Mouse (Mus musculus): ENCODE data around the gene Sigmar1. TPM values are rescaled to one million over a fixed set of nuclear protein-coding genes. Genes with fewer than 3 reads are reported as not detected.

Gene Sigmar1
- total RNA-seq, 2 experiments from 2014 or later: 38.6 to 41.1 TPM

DNA sequence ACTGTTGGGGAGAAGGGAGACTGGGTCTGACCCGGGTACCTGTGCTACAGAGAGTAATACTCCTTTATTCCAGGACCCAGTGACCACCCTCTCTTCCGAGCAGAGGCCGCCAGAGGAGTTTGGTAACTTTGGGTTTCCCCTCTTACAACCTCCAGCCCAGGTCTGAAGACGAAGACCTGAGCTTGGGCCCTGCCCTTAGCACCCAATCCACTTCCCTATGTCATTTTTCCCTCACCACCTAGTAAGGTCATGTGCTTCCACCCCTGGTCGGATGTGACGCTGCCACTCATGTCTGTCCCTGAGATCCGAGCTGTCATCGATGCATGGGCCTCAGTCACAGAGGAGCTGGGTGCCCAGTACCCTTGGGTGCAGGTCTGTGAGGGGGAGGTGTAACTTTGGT is 483 bp upstream of the Sigmar1 start:
- no peak for DNase-seq

DNA sequence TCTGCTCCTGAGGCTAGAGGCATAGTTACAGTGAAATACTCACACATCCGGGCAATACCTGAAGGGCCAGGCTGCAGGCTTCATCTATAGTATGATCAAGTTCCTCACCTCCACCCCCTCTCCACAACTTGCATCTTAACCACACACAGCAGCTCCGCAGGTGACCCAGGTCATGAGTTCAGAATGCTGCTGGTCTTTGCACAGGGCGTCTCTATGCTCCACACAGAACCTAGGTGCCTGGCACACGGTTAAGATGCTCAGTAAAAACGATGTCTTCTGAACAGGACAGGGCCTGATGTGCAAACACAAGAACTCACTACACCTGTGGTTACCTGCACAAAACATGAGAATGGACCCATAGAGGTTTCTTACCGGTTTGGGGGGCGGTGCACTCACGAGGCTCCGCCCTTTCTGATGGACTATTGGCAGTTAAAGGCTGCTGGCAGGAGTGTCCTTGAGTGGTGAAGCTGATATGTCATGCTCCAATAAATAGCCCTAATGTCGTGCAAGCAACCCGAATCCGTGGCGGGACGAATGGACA is 1.1 kb downstream of the Sigmar1 start, which contains the start of gene Galt:
Gene Galt, plus strand, starts transcription at position 432 of the 541 bp plus-strand sequence.
- no peak for DNase-seq

DNA sequence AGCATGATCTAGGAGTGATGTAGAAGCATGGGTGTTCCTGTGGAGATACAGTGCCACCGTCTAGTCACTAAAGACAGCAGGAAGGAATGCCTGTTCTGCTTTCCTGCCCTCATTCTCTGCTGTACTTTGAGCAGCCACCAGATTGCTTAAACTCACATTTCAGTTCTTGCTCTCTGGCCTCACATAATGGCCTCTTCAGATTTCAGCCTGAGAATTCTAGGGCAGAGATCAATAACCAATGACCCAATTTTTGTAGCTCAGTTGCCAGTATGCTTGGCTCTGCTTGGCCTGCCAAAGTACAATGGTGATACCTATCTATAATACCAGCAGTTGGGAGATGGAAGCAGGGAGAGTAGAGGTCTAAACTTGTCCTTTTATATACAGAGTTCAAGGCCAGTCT is 10.9 kb downstream of the Sigmar1 start:
- DNase-seq: no peak

DNA sequence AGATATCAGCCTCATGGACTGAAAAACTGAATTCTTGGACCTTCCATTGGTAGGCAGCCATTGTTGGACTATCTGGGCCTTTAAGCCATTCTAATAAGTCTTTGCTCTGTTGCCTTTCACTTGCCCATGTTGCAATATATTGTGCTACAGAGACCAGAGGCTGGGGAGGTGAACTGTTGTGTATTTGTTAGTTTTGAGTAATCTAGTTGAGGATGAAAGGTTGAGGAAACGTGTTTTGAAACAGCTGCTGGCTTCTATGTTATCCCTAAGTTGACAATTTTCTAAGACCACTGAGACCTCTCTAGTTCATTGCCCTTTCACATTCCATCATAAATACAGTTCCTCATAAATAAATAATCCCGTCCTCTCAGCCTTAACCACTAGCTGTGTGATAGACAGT is 11.8 kb downstream of the Sigmar1 start:
- no peak for DNase-seq

DNA sequence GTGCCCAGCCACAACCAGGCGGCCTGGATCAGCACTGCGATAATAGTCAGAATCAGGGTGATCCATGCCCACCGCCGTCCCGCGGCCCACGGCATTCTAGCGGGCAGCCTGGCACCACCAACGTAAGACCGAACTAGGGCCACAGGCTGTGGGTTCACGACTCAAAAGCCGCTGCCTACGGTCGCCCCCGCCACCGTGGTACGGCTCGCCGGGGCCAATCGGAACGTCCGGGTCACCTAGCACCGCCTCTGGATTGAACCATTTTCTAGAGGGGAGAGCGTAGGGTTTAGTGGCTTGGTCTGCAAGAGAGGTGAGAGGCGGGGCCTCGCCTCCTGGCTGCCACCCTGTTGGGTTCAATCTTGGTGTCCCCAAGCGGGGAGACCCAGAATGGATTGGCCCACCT is 14.8 kb downstream of the Sigmar1 start:
- peak; percentile 93 for DNase-seq

DNA sequence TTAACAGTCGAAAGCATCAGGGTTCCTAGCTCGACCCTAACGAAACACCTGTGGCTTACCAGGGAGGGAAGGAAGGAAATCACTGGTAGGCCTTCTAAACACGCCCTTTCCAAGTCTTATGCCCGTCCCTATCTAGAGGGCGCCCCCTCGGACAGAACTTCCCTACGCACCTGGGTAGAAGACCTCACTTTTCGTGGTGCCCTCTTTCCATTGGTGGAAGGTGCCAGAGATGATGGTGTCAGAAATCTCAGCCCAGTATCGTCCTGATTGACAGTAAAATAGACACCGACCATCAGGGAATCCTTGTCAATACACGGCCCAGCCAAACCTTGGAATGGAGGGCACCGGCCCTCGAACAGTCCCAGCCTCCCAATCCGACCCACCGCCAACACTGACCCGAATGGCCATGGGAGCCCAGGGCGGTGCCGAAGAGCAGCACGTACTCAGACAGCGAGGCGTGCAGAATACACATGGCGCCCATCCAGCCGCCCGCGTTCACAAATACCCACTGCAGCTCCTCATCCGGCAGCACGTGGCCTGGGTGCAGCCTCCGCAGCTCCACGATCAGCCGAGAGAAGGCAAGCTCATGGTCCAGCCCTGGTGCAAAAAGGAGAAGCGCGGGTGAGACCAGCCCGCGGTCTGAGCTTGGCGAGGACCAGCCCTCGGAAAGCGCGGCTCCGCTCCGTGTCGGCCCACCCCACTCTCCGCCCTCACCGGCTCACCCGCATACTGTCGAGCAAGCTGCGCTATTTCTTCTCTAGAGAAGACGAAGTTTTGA is 15.4 kb downstream of the Sigmar1 start:
- no peak for DNase-seq

DNA sequence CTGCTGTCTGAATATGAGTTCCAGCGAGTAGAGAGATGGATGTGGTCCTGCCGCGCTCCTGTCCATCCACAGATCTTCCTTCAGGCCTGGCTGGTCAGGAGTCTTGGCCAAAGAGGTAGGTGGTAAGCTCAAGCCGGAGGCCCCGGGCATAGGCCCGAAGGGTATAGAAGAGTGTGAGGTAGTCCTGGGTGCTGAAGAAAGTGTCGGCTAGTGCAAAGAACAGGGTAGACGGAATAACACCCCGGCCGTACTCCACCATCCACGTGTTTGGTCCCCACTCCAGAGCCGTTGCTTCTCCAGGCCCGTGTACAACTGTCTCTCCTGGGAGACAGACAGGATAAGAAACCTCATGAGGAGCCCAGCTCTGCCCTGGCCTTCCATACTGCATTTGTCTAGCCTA is 16.7 kb downstream of the Sigmar1 start:
- DNase-seq: no peak

DNA sequence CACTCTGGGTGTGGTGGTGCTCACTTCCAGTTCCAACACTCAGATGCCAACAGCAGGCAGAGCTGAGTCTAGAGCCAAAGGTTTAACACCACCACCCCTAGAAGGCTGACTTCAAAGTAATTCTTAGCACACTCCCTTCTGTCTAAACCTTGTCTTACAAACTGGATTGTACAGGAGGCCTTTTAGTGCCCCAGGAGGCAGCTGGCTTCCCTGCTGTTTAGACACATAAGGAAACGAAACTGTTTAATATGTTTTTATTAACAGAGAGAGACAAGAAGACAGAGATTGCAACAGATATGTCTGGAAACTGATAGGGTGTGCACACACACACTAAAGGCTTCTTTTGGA is 17.7 kb downstream of the Sigmar1 start:
- no peak for DNase-seq

DNA sequence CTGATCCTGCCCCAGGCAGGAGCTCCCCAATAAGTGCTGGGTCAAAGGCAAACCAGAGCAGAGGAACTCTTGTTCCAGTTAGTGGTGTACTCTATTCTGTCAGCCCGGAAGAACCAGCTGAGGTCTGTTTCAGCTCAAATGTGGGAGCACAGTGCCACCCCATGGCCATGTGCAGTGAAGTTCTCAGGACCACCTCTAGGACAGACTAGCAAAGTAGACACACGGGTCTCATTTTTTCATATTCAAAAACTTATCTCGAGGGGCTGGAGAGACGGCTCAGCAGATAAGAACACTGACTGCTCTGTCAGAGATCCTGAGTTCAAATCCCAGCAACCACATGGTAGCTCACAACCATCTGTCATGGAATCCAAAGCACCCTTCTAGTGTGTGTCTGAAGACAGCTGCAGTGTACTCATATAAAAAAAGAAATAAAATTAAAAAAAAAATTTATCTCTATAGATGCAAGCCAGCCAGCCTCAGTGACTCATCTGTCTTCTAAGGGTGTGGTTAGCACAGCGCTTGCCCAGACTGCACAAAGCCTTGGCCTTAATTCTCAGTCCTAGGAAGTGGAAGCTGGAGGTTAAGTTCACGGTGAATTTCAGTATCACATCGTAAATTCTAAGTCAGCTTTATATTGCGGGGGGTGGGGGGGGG is 18.2 kb downstream of the Sigmar1 start:
- peak; percentile 72 to 74 for DNase-seq

DNA sequence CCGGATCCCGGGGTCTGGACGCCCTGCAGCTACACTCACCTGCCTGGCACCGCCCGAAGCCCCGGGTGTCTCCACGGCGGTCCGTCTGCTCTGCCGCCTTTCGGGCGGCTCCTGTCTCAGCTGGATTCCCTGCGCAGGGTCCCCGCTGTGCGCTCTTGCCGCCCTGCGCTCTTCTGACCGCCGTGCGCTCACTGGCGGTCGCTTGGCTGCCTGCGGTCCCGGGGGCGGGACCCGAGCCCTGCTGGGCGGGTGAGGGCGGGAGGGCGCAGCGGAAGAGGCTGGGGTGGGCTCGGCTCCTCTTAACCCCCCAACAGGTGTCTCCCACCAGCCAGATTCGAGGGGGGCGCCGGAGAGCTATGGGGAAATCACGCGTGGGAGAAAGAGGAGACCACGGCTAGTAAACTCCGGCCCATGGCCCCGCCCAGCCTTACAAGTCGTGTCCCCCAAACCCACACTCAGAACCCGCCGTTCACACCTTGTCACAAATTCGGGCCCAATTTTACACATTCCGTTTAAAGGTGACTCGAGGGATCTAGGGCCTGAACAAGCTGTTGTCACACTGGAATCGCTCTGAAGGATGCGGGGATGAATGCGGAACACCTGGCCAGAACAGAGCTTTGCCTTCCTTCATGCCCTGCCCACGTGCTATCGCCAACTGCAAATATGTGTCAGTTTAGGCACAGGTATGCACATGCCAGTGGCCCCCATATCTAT is 24.7 kb downstream of the Sigmar1 start, which contains the start of gene Arid3c:
Gene Arid3c, minus strand, starts transcription at position 91 of the 714 bp plus-strand sequence.
- DNase-seq: no peak

DNA sequence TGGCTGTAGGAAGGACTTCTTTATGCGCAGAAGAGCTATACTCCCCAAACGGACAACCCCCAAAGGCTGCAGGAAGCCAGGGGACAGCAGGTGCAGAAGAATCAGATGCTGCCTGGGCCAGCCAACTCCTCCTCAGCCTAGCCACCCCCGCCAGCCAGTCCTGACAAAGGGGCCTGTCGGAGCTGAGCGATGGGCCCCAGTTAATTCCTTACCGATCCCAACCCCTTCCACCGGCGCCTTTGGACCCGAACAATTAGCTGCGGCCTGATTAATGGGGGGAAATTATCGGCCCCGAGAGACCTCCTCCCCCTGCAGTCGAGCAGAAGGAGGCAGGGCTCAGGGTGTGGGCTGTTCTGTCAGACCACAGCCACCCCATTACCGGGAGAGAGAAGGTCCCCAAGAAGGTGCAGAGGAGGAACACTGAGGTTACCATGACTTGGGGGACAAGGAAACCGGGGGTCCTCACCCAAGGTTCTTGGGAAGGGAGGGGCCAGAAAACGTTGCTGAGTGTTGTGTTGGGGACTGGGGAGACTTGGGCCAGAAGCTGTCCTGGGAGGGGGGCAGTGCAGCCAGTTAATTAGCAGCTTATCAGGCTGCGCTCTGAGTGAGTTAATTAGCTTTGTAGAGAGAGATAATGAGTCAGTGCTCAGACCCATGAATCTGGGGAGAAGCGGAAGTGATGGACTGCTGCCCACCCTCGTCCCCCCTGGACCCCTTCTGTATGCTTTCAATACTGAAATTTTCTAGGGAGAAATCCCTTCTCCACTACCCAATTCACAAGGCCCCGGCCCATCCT is 28.9 kb downstream of the Sigmar1 start:
- DNase-seq: no peak

DNA sequence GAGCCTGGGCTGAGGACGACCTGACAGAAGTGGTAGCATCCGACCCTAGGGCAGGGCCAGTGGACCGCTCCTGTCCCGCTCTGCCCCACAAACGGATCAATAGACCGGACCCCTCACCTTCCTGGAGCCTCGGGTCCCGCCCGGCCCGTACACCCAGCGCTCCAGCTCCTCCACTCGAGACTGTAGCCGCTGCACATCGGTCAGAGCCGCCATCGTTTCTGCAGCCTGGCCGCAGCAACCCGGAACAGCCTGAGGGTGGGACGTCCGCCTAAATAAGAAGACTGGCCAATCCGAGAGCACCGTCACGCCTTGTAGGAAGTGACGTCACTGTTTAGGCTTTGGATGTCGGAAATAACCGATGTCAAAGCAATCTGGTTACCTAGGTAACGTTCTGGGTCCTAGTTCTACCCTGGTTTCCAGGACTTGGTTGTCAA is 33.0 kb downstream of the Sigmar1 start, which contains the start of gene Dctn3:
Gene Dctn3, minus strand, starts transcription at position 253 of the 434 bp plus-strand sequence.
- peak; percentile 84 to 88 for DNase-seq

DNA sequence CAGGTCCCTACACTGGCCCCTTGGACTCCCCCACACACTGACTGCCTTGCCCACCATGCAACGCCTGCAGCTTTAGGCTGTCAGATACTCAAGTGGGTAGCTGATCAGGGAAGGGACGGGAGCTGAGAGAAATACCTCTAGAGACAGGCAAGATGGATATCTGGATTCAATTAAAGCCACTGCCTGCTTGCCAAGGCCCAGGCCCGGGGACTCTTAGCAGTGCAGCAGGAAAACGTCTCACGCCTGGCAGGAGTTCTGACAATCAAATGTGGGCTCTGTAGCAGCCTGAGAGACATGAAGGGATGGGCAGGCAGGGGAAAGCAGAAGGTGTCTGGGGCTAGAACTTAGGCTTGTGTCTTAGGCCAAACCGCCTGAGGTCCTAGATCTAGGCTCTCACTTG is 39.1 kb downstream of the Sigmar1 start:
- DNase-seq: no peak

DNA sequence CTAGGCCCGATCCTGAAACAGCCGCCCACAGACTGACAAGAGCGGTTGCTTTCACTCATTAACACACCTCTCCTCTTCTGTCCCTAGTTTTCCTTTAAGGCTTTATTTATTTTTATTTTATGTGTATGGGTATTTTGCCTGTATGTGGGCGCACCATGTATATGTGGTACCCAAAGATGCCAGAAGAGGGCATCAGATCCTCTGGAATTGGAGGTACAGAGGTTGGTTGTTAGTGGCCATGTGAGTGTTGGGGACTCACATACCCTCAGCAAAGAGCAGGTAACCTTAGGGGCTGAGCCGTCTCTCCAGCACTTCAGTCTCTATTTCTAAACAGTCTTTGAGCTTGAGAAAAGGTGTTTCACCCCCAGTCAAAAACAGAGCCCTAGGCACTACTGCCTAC is 40.4 kb downstream of the Sigmar1 start:
- DNase-seq: no peak

DNA sequence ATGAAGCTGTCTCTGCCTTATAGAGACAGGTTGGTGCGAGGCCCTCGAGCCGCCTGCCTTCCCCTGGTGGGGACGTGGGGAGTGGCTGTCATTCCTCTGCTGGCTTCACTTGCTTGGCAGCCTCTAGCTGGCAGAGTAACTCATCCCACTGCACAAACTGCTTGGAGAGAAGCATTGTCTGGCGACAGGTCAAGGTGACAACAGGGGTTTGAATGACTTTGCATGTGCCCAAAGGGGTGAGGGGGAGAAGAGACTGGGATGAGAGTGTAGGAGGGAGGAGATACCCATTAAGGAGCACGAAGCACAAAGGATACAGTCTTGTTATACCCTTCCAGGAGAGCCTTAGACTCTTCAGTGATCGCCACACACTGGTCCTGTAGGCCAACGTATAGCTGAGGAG is 40.9 kb downstream of the Sigmar1 start:
- DNase-seq: no peak

DNA sequence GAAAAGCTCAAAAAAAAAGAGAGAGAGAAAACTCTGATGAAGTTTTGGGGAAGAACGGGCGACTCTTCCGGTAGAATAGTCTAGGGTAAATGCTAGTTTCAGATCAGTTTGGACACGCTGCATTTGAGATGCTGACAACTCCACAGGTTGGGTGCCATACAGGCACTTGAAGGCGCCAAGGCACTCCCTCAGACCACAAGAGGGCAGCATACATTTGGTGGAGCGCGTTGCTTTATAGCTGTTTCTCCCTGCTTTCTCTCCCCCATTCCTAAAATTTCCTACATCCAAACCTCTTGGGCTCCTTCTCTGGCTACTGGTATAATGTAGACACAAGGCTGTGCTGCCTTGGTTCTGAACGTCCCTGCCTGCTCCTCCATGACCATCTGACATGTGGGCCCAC is 41.7 kb downstream of the Sigmar1 start:
- peak in 1 of 2 experiments; percentile 67 for DNase-seq

DNA sequence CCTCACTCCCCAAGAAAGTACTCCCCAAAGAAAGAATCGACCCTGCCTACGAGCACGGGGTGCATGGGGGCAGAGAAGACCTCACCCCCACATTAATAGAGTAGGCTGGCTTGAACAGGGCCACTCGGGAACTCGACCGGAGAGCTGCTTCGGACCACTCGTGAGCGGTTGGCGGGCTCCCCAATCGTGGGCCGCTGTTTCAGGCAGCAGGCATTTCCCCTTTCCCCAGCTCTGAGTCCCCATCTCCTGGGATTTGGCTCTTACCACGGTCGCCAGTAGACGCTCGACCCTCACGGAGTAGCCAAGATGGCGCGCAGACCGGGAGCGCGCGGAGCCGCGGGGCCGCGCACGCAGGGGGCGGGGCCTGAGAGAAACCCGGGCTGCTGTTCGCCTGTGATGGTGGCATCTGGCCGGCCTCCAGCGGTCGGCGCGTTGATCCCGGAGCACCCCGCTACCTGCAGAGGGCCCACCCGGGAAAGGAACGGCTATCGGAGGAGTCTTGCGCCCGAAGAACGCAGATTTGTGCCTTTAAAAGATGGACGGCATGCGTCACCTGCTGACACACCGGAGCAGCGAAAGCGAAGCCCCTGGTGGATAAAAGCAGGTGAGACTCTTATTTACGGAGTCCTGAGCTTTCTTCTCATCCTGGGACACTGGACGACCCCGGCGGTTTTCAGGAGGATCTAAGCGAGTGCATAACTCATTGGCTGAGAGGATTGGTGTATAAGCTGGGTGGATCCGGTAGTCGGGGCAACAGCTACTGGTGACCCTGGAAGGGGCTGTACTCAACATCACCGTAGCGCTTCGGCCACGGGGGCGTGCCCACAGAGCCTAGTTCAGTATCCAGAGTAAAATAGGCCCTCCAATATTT is 42.5 kb downstream of the Sigmar1 start, which contains the start of gene Rpp25l:
Gene Rpp25l, minus strand, starts transcription at position 338 of the 871 bp plus-strand sequence.
- peak; percentile 84 to 85 for DNase-seq

DNA sequence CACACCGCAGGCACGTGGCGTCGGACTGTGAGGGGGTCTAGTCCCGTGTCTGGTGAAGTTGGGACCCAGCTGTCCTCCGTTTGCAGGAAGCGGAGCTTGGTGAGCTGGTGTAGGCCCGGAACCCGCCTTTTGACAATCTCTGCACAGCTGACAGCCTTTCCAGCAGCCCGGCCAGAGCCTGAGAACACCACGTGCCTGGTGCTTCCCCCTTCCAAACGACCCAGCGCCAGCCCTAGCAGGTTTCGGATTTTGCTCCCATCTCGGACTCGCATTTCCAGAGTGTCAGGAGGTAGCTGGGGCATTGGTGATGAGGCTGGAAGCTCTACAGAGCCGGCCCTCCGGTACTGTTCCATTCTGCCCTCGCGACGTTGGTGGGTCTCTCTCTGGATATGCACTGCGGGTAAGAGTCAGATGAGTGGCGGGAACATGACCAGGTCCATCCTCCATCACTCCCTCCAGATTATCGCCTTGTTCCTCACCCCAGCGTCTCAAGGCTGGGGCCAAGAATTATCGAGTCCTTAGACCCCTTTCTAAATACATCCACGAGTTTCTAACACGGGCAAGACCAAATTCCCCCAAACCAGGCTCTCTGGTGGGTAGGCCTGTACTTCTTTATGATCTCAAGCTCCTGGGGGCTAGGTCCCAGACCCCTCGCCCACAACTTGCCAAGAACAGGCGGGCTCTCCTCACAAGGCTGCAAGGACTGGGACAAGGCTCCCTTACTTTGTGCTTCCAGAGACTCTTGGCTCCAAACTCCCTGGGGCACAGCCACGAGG is 43.3 kb downstream of the Sigmar1 start:
- DNase-seq: no peak

DNA sequence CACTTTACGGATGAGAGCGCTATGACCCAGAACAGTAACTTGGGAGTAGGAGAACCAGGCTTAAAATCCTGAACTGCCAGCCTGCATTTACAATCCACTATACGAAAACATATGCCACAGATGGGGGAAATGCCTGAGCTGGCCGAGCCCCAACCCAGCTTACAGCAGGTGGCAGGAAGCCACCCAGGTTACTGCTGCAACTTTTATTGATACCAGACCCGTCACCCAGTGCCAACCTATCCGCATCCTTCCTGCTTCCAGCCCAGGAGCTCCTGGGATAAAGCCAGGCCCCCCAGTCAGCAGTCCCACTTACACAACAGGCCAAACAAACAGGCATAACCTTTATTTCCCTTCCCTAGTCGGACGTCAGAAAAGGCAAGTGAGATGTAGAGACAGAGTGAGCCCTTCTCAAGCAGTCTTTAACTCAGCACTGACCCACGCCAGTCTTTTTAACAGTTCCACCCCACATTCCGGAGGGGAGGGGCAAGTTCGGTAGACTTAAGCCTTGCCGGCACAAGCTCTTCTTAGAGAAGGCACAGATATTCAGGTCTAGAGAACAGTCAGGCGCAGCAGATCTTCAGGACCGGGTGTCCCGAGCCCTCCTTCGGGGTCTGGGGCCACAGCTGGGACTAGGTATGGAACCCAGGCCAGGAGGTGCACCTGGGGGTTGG is 44.1 kb downstream of the Sigmar1 start:
- DNase-seq: no peak

DNA sequence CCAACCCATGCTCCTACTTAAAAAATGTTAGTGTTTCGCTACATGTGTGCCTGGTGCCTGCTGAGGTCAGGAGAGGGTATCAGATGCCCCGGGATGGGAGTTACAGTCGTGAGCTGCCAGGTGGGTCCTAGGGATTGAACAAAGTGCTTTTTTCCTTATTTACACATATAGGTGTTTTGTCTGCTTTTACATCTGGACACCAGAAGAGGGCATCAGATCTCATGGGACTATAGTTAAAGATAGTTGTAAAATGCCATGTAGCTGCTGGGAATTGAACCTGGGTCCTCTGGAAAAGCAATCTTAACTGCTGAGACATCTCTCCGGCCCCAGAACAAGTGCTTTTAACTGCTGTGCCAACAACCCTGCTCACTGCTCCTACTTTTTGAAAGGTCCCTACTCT is 45.7 kb downstream of the Sigmar1 start:
- DNase-seq: no peak

All from layer of hippocampus, postnatal 36 days (tissue).